Mouse (Mus musculus): ENCODE data around the gene Anapc11.

The Anapc11 gene

DNA sequence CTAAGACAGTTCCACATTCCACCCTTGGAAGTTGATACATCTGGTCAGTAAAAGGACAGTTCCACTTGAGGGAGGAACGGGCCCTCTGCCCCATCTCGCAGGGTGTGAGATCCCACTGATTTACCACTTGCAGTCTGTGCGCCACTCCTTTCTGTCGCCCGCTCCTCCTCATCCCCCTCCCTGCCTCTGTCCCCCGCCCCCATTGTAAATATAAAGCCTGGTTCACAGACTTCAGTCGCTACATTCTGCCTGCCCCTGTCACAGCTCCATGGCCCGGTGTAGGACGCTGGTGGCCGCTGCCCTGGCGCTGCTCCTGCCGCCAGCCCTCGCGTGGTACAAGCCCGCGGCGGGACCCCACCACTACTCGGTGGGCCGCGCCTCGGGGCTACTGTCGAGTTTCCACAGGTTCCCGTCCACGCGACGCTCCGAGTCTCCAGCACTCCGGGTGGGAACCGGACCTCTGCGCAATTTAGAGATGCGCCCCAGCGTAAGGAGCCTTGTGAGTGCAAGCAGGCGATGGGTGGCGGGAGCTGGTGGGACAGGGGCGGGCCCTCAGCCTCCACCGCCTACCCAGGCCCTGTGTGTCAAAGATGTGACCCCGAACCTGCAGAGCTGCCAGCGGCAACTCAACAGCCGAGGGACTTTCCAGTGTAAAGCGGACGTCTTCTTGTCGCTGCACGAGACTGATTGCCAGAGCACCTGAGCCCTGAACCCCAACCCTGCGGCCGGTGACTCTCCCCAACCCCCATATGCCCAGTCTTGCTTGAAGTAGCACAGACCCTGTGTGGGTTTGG lies 10.2 kb downstream of the Anapc11 start, which contains the start of gene Npb:
Gene Npb, plus strand, starts transcription at position 237 of the 794 bp plus-strand sequence.
- no peak for DNase-seq

DNA sequence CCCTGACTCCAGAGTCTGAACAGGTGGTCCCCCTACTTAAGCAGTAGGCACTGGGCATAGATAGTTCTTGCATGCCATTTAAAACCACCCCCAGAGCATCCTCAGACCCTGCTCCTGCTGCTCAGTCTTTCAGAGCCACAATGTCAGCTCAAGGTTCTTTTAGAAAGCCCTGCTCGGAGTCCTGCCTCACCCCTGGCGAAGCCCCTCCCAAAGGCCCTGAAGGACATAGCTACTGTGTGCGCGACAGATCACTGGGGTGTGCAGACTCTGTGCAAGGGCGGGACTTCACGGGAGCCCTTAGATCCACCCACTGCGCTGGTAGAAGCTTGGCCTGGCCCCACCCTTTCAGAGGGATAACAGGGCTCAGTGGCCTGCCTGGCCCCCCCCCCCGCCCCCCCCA lies 11.0 kb downstream of the Anapc11 start:
- DNase-seq: no peak

DNA sequence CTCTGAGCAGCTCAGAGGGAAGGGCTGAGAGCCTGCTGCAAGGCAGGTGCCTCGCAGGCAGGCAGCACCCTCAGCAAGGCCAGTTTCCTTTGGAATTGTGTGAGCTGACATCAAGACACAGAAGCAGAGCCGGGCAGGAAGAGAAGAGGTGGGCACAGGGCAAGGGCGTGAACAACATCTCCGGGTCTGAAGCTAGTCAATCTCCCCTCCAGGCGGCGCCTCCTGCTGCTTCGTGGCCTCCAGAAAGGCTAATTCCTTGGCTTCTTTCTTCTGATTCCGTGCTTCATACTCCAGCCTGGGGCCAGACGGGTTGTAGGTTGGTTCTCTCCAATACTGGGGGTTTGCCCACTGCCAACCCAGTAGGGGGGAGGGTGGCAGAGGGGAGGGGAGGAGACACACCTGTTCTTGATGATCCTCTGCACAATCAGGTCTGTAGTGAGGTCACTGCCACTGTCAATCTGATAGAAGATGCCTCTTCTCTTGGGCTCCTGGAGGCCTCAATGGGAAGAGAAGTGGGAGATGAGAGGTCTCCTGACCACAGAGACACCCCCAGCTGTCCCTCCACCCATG lies 12.3 kb downstream of the Anapc11 start:
- no peak for DNase-seq

DNA sequence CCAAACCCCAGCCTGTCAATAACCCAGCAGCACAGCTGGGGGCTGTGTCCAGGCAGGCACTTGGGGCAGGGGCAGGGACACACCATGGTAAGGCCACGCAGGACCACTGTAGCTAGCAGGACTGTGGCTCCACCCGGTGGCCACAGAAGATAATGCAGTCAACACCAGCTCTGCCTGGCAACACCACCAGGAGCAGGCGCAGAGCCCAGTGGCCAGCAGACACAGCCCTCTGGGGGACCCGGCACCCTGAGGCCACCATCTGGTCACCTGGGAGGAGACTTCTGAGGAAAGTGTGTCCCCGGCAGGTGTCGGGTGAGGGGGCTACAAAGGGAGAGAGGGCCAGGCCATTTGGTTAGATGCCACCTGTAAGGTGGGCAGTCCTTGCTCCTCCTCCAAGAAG lies 14.5 kb downstream of the Anapc11 start:
- peak; percentile 89 for DNase-seq

DNA sequence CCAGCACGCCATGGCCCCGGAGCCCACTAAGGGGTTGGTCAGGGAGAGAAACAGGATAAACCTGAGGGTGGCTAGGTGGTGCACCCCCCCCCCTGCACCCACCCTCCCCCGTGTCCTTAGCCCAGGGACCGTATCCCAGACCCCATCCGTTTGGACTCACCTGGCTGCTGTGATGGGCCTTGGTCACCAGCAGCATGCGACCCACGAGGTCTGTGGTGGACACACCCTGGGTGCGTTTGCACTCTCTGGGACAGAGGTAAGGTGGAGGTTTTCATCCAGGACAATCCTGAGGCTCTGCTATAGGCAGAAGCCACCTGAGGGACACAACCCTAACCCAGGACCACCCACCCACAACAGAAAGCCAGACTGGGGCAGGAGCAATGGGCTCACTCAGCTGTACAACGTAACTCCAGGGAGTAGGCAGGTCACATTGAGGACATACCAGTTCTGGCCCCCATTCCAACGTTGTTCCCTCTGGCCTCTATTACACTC lies 15.3 kb downstream of the Anapc11 start:
- DNase-seq: no peak

DNA sequence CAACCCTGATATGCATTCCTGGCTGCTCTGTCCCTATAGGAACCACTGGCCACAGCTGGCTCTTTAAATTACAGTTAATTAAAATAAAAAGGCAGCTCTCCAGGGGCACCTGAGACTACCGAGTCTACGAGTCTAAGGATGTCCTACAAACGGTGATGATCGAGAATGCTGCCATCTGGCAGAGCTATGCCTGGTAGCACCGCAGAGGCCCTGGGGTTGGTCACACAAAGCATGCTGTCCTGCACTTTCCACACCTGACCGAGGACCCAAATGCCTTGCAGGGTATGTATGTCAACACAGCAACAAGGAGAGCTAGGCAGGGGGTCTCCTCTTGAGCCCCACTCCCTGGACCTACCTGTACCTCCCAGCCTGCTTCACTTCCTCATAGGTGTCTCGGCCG lies 15.8 kb downstream of the Anapc11 start:
- no peak for DNase-seq

DNA sequence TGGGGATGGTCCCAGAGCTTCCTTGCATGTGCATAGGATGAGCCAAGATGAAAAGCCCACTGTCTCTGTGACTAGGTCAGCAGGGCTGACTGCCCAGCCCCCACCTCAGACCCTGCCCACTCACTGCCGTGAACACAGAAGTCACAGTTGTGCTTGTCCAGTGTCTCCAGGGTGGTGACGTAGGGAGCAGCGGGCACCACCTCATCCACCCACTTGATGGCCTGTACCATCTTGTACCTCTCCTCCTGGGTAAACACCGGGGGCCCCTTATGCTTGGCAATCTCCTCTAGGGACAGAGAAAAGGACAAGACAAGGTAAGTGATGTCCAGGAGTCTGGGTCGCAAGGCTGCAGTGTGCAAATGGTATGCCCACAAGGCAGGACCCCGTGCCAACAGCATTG lies 16.9 kb downstream of the Anapc11 start:
- DNase-seq: no peak

DNA sequence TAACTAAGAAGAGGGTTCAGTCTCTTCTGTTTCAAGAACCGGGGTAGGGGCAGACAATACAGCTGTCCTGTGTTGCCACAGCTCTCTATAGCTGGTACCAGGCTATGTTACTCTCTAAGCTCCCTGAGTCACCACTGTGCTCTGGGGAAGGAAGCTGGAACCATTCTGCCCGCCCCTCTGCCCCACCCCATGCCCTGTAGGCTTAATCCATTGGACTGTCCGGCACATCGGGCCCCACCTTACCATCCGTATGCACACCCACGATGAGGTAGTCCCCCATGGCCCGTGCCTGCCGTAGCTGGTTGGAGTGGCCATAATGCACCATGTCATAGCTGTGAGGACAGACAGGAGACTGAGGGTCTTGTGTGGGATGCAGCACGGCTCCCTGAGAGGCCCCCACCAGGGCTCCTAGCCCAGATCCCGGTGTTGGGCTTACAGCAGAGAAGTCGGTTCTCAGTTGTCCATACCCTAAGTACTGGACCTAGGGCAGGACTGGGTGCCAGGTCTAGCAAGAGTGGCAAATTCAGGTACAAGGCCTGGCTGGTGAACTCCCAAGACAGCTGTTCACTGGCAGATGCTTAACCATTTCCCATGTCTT lies 17.5 kb downstream of the Anapc11 start:
- no peak for DNase-seq

DNA sequence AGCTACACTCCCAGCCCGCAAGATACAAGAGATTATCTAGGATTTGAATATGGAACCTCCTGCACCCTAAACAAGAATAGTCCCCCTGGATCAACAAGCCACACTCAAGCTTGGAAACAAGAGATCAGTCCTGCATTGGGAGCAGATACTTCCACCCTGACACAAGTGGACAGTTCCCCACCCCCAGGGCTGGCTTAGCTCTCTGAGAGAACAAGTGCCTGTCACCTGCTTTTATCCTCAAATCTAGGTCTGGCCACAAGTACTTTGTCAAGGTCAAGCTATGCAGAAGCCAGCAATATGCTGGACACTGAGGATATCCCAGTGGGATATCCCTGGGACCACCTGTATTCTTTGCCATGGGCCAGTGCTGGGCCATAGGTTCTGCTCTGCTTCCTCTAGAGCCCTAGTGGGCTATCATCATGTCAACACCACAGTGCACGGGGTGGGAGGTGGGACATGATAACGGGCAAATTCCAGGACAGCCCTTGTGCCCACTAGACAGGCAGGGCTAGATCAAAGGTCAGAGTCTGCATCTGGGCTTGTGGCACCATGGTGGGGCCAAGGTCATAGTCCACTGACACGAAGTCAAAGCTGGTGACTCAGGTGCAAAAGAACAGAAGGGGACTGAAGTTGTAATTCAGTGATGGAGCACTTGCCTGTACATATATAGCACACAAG lies 18.5 kb downstream of the Anapc11 start:
- no peak for DNase-seq

DNA sequence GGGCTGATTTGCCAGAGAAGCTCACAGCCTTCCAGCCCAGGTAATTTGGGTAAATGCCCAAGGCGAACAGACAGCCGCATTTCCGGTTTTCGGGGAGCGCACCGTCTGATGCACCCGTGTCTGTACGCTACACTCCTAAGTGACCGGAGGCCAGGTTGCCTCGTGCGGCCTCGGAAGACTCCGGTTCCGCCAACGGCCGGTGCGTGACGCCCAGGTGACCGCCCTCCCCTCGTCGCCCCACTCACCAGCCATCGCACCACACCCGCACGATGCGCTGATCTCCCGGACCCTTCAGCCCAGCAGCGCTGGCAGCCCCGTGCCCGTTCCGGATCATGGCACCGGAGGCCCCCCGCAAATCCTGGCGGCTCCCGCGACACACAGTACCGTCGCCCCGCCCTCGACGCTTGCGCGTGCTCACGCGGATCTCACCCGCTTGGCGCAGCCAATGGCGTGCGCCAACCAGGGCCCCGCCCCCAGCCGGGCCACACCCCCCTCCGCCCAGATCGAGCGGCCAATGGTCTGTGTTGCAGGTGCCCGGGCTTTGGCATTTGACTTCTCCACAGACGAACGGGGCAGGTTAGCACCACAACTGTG lies 19.4 kb downstream of the Anapc11 start, which contains the start of gene Pcyt2:
Gene Pcyt2, minus strand, starts transcription at position 418 of the 594 bp plus-strand sequence.
- peak; percentile 97 for DNase-seq

DNA sequence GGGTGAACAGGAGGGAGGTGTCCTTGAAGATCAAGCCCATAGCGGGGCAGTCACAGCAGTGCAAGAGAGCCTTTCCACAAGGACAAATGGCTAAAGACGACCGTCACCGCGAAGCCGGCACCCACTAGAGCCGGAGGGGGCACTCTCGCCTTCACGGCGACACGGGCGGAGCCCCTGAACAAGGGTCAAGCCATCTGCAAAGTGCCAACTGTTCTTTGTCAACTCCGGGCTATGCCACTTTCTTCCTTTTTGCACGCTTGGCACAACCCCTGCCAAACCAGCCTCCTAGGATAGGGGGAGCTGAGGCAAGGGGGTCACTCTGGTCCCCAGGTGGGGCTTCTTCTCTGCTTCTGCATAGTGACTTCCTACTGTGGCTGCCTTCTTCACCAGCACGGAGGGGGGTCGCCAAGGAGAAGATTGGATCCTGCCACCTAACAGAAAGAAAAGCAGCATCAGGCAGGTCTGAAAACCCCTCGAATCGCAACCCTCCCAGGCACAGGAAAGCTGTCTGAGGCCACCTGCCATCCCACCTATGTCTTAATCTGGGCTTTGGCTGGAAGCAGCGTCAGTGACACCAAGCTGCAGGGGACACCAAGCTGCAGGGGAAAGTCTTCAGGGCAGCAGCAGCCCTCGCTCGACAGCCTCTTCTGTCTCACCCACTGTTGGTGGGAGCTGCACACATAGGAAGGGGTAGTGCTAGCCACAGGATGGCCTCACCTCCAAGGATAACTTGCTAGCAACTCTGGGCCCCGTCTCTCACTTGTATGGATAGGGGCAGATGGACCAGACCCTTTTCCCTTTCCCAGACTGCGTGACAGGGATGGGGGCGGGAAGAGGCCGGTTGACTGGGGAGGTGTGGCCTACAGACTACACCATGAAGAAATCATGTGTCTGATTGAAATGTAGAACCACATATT lies 20.7 kb downstream of the Anapc11 start:
- DNase-seq: no peak

DNA sequence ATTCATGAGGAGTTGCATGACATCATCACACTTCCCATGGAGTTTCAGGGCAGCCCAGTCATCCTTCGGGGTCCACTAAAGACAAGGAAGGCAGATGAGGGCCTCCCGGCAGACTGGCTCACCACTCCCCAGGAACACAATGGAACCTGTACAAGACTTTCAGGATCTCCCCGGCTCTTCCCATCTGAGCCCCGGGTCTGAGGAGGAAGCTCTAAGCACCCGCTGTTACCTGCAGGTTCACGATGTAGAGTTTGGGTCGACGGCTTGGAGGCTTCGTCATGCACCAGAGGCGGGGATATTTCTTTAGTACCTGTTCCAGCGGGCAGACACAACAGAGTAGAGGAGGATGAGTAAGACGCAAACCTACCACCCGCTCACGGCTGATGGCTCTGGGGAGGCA lies 22.0 kb downstream of the Anapc11 start:
- DNase-seq: no peak

DNA sequence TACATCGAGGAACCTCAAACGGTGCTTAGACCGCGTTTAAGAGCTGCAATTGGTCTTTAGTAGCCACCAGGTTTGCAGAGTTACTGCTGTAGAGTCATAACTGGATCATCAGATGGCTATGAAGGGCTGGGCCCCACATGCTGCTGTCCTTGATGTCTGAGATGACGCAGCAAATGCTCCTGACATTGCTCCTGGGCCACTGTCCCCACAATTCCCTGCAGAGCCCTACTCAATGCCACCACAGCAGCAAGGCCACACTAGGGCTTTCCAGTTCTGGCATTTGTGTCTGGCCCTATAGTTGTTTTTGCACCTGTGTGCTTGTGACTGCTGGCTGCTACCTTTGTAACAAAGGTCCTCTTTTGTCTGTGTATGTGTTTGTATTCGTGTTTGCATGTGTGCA lies 24.6 kb downstream of the Anapc11 start:
- DNase-seq: no peak

DNA sequence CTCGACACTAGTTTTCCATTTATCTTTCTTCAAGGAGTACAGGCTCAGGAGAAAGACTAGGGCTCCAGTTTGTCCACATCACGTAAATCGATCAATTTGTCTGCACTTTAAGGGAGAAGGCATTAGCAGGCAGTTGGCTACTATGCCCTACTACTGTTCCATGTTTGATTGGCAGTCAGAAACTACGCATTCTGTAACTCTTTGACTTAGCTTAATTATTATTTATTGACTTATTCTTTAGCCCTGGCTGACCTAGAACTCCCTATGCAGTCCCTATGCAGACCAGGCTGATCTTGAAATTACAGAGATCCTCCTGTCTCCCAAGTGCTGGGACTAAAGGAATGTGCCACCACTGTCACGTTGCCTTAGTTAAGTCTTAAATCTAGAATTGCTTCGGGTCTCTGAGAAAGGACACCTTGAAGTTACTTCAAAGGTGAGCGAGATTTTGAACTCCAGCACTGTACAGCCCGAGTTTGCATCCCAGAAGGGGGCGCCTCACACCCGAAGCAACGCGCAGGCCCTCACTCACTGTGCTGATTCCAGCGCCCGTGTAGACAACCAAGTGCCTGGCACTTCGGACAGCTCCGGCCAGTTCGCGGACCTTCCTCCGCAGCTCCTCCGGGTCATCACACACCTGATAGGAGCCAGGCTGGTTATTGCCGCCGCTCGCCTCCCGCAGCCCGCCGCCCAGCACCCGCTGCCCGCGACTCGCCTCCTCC lies 25.9 kb downstream of the Anapc11 start:
- peak; percentile 91 for DNase-seq

DNA sequence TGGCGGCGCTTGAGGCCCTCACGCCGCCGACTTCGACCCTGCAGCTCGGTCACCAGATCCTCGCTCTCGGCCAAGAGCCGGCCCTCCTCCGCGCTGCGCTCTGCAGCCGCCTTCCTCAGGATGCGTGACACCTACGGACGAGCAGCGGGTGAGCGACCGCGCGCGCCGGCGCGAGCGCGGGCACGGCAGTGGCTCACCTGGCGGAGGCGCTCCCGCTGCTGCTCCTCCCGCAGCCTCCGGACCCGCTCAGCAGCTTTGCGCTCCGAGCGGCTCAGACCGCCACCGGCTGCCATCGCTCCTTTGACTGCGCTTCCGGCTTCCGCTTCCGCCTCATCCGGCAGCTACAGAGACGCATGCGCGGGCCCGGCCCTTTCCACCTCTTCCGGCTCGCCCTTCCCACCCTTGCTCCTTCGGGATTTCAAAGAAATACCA lies 26.5 kb downstream of the Anapc11 start:
- DNase-seq: peak; percentile 93

DNA sequence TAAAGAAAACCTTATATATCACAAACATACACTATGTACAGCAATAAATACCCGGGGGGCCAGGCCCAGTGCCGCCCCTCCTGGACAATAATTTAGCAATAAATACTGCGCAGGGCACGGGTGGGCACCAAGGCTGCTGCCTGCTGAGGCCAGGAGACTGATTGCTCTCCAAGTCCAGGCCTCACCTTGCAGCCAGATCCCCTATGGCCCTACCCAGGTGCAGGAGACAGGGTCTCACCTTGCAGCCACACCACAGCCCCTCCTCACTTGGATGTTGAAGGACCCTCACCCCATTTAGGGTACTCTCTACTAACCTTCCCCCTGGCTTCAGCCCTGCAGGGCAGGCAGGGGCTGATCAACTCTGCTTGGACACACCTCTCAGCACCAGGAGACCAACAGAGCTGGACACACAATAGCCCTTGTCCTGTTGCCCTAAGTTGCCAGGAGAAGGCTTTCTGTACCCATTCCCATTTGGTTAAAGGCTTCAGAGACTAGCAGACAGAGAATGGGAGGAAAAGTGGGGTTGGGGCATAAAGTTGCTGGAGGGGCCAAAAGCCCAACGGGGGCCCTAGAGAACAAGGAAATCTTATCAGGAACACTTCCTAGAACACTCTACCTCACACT lies 27.0 kb downstream of the Anapc11 start, which contains the start of gene Sirt7:
Gene Sirt7, minus strand, starts transcription at position 89 of the 624 bp plus-strand sequence.
- peak; percentile 49 for DNase-seq

DNA sequence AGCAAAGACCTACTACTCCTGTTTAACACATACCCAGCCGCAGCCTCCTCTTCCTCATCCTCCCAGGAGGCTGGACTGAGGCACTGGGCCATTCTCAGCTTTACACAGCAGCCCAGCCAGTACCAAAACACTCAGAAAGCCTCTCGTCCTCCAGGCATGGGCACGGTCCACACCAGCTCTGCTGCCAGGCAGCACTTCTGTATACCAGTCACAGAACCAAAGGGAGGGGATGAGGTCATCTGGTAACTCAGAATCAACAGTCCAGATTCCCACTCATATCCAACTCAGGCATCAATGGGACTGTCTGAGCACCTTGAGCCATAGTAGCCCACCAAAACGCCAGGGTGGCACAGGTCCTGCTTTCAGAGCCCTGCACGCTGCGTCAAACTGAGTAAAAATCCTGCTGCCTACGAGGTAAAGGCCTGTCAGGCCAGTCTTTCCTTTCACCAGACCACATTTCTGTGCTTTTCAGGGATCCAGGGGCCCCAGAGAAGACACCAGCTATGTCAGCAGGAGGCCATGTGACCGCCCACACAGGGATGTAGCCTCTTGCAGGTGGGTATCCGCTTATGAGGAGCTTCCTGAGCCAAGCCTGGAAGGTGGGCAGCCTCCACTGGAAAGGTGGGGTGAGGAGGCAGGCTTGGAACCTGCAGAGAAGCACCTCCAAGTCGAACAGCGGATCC lies 28.7 kb downstream of the Anapc11 start:
- no peak for DNase-seq

DNA sequence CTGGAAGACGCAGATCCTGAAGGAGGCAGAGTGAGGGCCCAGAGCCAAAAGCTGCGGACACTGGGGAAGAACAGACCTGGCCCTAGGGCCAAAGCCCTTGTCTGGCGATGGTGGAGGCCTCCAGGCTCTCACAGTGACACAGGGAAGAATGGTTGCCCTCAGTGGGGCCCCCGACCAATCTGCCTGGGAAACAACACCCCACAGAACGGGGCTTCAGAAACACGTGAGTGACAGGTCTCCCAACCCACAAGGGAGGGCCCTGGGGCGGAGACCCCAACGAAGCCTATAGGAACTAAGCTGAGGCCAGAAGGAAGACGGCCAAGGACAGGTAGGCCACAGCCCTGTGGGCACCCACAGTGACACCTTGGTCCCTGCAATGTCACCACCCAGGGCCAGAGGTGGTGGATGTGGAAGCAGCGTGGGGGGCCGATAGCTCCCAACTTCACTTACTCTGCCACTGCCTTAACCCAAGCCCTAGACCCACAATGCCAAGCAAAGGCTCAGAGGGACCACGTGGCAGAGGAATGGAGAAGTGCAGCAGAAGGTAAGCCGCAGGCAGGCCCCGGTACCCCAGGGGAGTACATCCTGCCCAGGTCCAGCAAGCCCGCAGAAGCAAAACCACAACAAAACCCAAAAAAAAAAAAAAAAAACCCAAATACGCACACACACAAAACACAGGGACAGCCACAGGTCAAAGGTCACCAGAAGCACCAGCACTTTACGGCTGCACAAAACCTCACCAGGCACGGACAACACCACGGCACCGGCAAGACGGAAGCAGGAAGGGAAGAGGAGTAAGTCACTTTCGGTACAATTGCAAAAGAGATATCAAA lies 29.5 kb downstream of the Anapc11 start:
- DNase-seq: peak; percentile 73
